Mouse (Mus musculus) embryonic facial prominence, embryonic 11.5 days (tissue): ENCODE measurements around the gene Ube2f. TPM values are rescaled to one million over a fixed set of nuclear protein-coding genes. Genes with fewer than 3 reads are reported as not detected.
A peak's percentile ranks its signal among the peaks of the same experiment; 100 is the strongest.

ENCODE experiments used
- ATAC-seq: fragments of 200-750 bp; cut with Nextera tagmentation; replicated peaks from 2 replicates; pipeline ENCODE4 v1.8.0; 2017; ENCODE audit warnings: low read depth; ENCODE audit not compliant: insufficient number of reproducible peaks, low FRiP score, low TSS enrichment
- DNase-seq: peaks from one replicate; pipeline ENCODE4 v3.0.0-alpha.2; 2015; ENCODE audit warnings: low spot score
- H3K27ac ChIP-seq: fragments of 300-500 bp; sonication (generic); replicated peaks from 2 replicates; pipeline ENCODE4 v1.5.1; 2014; ENCODE audit warnings: mild to moderate bottlenecking, low read depth, low read length, control low read depth
- H3K27me3 ChIP-seq: fragments of 300-500 bp; sonication (generic); 2 replicates; pipeline ENCODE4 v1.6.1; 2014; ENCODE audit warnings: mild to moderate bottlenecking, low read length, moderate library complexity, mixed read lengths; ENCODE audit not compliant: control insufficient read depth, insufficient read depth
- H3K36me3 ChIP-seq: fragments of 300-500 bp; sonication (generic); replicated peaks from 2 replicates; pipeline ENCODE4 v1.6.1; 2014; ENCODE audit warnings: low read depth, mild to moderate bottlenecking, low read length, moderate library complexity, mixed read lengths; ENCODE audit not compliant: control insufficient read depth, insufficient read depth
- H3K4me1 ChIP-seq: fragments of 300-500 bp; sonication (generic); 2 replicates; pipeline ENCODE4 v1.6.1; 2014; ENCODE audit warnings: low read length, mixed read lengths; ENCODE audit not compliant: control insufficient read depth, insufficient read depth
- H3K4me2 ChIP-seq: fragments of 300-500 bp; sonication (generic); 2 replicates; pipeline ENCODE4 v1.6.1; 2014; ENCODE audit warnings: low read depth, mild to moderate bottlenecking, control low read depth, low read length, moderate library complexity
- H3K4me3 ChIP-seq: fragments of 300-500 bp; sonication (generic); 2 replicates; pipeline ENCODE4 v1.5.1; 2014; ENCODE audit warnings: low read depth, low read length, control low read depth
- H3K9ac ChIP-seq: fragments of 300-500 bp; sonication (generic); replicated peaks from 2 replicates; pipeline ENCODE4 v1.6.1; 2014; ENCODE audit warnings: mild to moderate bottlenecking, control low read depth, low read length
- H3K9me3 ChIP-seq: fragments of 300-500 bp; sonication (generic); replicated peaks from 2 replicates; pipeline ENCODE4 v1.6.1; 2016; ENCODE audit warnings: mild to moderate bottlenecking, low read length, inconsistent platforms, mixed read lengths; ENCODE audit not compliant: control insufficient read depth
- WGBS: fragments of 180-500 bp; shearing (Covaris S2); extraction: QIAGEN DNeasy Blood & Tissue Kit; methylation state at CpG from one replicate; pipeline ENCODE4 v1.1.7; 2014; 5-methylcytosine and 5-hydroxymethylcytosine counted together
- polyA plus RNA-seq: library from polyadenylated mRNA; unstranded; fragments of >200 nt; fragmentation: Nextera tagmentation; extraction: Ambion mirVana; gene quantifications from 2 replicates; pipeline ENCODE4 v1.2.1, GENCODE M21; 2014

The Ube2f gene
- polyA plus RNA-seq, 1 experiment from 2014 or later, result 96.4 TPM

DNA sequence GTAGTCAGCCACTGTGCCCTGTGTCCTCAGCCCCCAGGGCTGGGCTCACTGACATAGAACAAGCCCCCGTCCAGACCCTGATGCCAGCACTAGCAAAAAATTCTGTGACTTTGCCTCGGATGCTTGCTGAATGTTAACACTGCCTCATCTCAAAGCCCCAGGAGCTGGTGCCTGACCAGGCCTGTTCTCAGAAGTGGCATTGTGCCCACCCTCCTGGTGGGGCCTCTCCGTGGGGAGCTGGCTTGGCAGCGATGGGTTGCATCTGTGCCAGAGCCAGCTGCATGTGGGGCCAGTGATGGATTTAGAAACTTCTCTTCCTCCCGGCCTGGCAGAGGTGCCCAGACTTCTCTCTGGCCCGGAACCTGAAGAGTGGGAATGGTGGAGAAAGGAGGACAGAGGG, 40.3 kb upstream of the Ube2f start:
- H3K4me3 ChIP-seq, result no peak overlapping the region
- no peaks in the 10 kb centered on the region for H3K4me1 ChIP-seq
- WGBS, result 85% methylated on average over 6 of the region's 6 CpGs
- H3K36me3 ChIP-seq, result no peaks in the 10 kb centered on the region
- DNase-seq, result no peak
- no peak overlapping the region for H3K9ac ChIP-seq
- H3K9me3 ChIP-seq, result no peaks in the 10 kb centered on the region
- ATAC-seq, result no peak
- H3K27ac ChIP-seq, result no peak overlapping the region
- H3K27me3 ChIP-seq, result no peaks in the 10 kb centered on the region
- no peak overlapping the region for H3K4me2 ChIP-seq

DNA sequence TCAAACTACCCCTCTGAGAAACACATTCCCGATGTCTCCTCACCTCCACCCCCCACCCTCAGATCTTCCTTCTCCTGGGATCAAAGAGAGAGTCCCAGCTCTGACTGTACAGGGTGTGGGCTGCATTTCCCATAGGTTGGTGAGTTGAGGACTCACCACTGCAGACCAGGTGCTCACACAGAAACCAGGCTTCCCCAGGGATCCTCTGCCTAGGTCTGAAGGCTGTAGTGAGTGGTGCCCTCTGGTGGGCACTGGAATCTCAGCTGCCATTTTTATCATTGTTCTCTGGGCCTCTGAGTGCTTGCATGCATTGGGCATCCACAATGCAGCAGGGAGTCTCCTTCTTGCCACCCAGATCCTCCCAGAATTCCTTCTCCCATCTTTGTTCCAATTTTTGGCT, 39.0 kb upstream of the Ube2f start:
- Histone ChIP-seq H3K27ac (no peak overlapping the region), H3K4me3 (no peak overlapping the region), H3K36me3 (no peaks in the 10 kb centered on the region), H3K4me2 (no peak overlapping the region), H3K4me1 (no peaks in the 10 kb centered on the region), H3K9me3 (no peaks in the 10 kb centered on the region), H3K9ac (no peak overlapping the region), H3K27me3 (no peaks in the 10 kb centered on the region)
- WGBS, result 88% methylated on average over 1 of the region's 1 CpGs
- ATAC-seq (no peak), DNase-seq (peak; percentile 70)

DNA sequence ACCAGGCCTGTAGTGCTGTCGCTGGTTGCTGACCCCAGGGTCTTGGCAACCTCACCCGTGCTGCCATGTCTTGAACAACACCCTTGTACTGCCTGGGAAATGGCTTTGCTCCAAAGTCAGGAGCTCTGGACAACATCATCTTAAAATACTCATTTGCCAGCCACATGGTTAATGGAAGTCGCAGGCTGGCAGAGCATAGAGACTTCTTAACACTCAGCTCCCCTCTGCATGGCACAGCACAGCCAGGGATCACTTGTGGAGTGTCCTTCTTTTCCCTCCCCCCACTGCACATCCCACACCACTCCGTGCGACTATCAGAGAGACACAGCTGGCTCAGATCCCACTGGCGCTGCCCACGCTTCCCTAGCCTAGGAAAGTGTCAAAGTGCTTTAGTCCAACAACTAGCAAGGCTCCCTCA, 38.5 kb upstream of the Ube2f start:
- Histone ChIP-seq H3K4me3 (no peak overlapping the region), H3K36me3 (no peaks in the 10 kb centered on the region), H3K4me1 (no peaks in the 10 kb centered on the region), H3K27ac (no peak overlapping the region), H3K9me3 (no peaks in the 10 kb centered on the region), H3K27me3 (no peaks in the 10 kb centered on the region), H3K9ac (no peak overlapping the region), H3K4me2 (no peak overlapping the region)
- ATAC-seq (no peak), DNase-seq (no peak)
- WGBS, result 77% methylated on average over 7 of the region's 7 CpGs

DNA sequence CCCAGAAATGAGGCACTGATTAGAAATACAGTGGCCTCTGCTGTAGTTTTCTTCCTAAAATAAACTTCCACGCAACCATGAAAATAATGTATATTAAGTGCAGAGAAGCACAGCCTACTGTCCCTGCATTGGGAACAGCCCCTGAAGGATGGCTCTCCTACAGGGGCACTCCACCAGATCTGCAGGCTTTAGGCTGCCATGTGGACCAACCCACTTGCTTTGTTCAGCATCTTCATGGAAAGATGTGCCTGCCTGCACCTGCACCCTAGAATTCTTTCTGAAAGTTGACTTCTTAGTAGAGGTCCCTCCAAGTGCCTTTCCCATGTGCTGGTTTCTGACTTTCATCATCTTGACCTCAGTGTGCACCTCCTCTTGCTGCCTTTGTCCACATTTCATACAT, 34.8 kb upstream of the Ube2f start:
- no peak for ATAC-seq
- no peaks in the 10 kb centered on the region for H3K9me3 ChIP-seq
- no peaks in the 10 kb centered on the region for H3K36me3 ChIP-seq
- no peak overlapping the region for H3K4me2 ChIP-seq
- no peak for DNase-seq
- no peaks in the 10 kb centered on the region for H3K4me1 ChIP-seq
- H3K9ac ChIP-seq, result no peak overlapping the region
- no peak overlapping the region for H3K4me3 ChIP-seq
- no peak overlapping the region for H3K27ac ChIP-seq
- 90% methylated on average over 1 of the region's 1 CpGs for WGBS
- H3K27me3 ChIP-seq, result no peaks in the 10 kb centered on the region

DNA sequence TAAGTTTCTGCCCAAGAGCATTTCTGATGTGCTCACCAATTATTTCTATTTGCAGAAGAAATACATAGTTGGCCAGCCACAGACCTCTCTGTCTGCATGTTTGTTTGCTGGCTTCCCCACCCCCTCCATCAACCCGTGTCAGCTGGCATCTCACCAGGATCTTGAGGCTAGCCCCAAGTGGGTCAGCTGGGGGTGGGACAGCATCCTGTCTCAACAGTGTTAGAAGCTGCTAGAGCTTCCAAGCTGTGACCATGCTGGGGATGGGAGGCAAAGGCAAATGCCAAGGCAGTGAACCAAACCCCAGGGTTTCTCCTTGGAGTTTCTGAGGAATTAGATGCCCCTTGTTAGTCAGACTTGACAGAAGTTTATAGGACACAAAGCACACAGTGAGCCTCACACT, 34.1 kb upstream of the Ube2f start:
- ATAC-seq (no peak), DNase-seq (no peak)
- H3K4me1 ChIP-seq, result no peaks in the 10 kb centered on the region
- no peaks in the 10 kb centered on the region for H3K36me3 ChIP-seq
- no peak overlapping the region for H3K4me2 ChIP-seq
- no peak overlapping the region for H3K9ac ChIP-seq
- no peaks in the 10 kb centered on the region for H3K9me3 ChIP-seq
- H3K27ac ChIP-seq, result no peak overlapping the region
- H3K27me3 ChIP-seq, result no peaks in the 10 kb centered on the region
- WGBS, result 59% methylated on average over 1 of the region's 1 CpGs
- H3K4me3 ChIP-seq, result no peak overlapping the region

DNA sequence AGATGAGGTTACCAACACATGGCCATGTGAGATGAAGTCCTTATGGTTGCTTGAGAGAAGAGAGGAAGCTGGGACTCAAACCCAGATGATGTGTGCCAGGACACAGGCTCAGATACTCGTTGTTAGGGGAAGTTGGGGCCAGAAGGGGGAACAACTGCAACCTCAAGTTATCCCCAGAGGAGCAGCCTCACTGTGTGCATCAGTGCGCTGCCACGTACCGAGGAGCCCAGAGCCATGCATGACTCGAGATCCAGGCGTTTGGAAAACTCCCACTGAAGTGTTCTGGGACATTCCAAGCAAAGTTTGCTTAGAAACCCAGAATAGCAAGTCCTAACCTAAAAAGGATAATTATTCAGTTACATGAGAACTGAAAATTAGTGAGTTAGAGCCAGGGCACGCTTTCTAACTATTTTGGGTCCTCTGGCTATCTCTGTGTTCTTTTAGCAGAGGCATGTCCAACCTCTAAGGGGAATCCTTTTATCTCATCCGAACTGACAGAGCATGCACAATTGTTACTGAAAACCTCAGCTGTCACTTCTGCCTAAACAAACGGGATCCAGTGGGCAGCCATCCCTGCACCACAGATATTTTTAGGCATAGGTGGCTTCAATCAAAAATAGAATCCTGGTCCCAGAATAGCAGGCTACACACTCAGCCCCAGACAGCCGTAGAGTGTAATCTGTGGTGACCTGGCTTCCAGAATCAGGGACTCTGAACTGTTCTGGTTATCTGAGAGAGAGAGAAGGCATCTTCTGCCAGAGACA, 33.4 kb upstream of the Ube2f start:
- WGBS, result 70% methylated on average over 10 of the region's 10 CpGs
- no peak for ATAC-seq
- Histone ChIP-seq H3K4me1 (no peaks in the 10 kb centered on the region), H3K36me3 (no peaks in the 10 kb centered on the region), H3K4me2 (no peak overlapping the region), H3K27ac (no peak overlapping the region), H3K27me3 (no peaks in the 10 kb centered on the region), H3K9ac (no peak overlapping the region), H3K9me3 (no peaks in the 10 kb centered on the region), H3K4me3 (no peak overlapping the region)
- DNase-seq, result no peak

DNA sequence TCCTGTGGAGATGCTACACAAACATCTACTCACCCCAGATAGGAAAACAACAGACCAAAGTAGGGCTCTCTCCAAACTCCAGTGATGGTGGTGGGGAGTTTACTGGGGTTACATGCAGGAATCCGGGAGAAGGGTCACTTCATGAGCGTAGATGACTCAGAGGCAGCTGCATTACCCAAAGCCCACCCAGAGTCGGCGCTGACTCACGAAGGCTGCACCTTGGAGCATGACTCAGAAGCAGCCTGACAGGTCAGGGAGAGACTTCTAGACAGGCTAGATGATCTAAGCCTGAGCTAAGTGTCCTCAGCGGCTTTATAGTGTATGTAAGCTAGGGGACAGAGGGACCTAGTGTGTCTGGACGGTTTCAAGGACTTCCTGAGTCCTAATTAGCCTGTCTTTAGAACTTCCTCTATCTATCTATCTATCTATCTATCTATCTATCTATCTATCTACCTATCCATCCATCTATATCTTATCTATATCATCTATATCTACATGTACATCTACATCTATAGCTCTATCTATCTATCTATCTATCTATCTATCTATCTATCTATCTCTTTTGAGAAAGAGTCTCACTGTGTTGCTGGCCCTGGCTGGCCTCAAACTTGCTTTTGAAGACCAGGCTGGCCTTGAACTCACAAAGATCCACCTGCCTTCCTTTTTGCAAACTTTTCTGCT, 30.3 kb upstream of the Ube2f start:
- Histone ChIP-seq H3K9ac (no peak overlapping the region), H3K4me3 (no peak overlapping the region), H3K27me3 (no peaks in the 10 kb centered on the region), H3K36me3 (no peaks in the 10 kb centered on the region), H3K4me2 (no peak overlapping the region), H3K9me3 (no peaks in the 10 kb centered on the region), H3K27ac (no peak overlapping the region), H3K4me1 (no peaks in the 10 kb centered on the region)
- WGBS, result 85% methylated on average over 7 of the region's 7 CpGs
- ATAC-seq (no peak), DNase-seq (no peak)

DNA sequence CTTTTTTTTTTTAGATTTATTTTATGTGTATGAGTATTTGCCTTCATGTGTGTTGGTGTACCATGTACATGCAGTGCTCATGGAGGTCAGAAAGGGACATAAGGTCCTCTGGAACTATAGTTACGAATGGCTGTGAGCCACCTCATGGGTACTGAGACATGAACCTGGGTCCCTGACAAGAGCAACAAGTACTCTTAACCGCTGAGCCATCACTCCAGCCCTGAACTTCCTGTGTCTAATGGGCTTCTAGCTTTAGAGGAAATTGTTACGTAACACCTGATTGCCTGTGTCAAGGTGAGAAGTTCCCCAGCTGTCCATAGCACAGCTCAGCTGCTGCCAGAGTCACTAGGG, 29.8 kb upstream of the Ube2f start:
- Histone ChIP-seq H3K4me3 (no peak overlapping the region), H3K36me3 (no peaks in the 10 kb centered on the region), H3K4me2 (no peak overlapping the region), H3K27me3 (no peaks in the 10 kb centered on the region), H3K9ac (no peak overlapping the region), H3K9me3 (no peaks in the 10 kb centered on the region), H3K27ac (no peak overlapping the region), H3K4me1 (no peaks in the 10 kb centered on the region)
- WGBS, result 88% methylated on average over 3 of the region's 3 CpGs
- DNase-seq (no peak), ATAC-seq (no peak)
